Mouse (Mus musculus): ENCODE results near the gene H2-M10.5.
"Not testable (repeated sequence)": the region's sequence is repeated elsewhere in the genome, so short reads cannot be mapped to it uniquely, and the experiment has no call there.

GRCm38 (mm10) chr17:36786483-36786886 is 13.8 kb downstream of the H2-M10.5 start:
- not testable (repeated sequence) for TF ChIP-seq ZC3H11A (IDR thresholded peaks at IDR 0.05; ENCODE audit: borderline replicate concordance, low read depth, low read length); CHD2 (IDR thresholded peaks at IDR 0.05; ENCODE audit: low read depth, low read length); ZNF384 (IDR thresholded peaks at IDR 0.05; ENCODE audit: low read depth, low read length)
